Mouse (Mus musculus): Measurements from ENCODE around the gene Hdac9.

Gene Hdac9

GRCm38 (mm10) chr12:34714266-34714939 is 202.5 kb downstream of the Hdac9 start:
- DNase-seq (ENCODE audit: low spot score in 2 of 2): no peak

GRCm38 (mm10) chr12:34697981-34698380 is 218.9 kb downstream of the Hdac9 start:
- DNase-seq (ENCODE audit: low spot score in 2 of 2): no peak

GRCm38 (mm10) chr12:34696736-34697135 is 220.2 kb downstream of the Hdac9 start:
- DNase-seq (ENCODE audit: low spot score in 2 of 2): no peak

GRCm38 (mm10) chr12:34688941-34689340 is 228.0 kb downstream of the Hdac9 start:
- no peak for DNase-seq (ENCODE audit: low spot score in 2 of 2)

DNA sequence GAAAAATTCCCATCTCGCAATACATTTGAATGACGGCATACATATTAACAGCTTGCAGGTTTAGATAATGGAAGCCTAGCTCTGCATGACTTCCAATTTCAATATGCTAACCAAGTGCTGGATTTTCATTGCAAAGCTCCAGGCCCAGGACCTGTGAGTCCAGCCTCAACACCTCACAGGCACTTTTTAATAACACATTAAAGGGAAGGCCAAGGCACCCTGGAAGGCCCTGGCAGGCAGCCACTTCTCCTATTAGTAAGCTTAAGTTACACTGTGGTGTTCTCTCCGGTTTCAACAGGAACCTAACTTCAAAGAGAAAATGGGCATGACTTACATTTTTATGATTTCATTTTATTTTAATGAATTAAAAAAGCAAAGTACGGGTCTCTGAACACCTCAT is 233.5 kb downstream of the Hdac9 start:
- DNase-seq (ENCODE audit: low spot score in 2 of 2): peak in 1 of 2 experiments; percentile 15

- DNase-seq (ENCODE audit: low spot score in 2 of 2): no peak
Observed at GRCm38 (mm10) chr12:34682657-34683056, 234.2 kb downstream of the Hdac9 start.

DNA sequence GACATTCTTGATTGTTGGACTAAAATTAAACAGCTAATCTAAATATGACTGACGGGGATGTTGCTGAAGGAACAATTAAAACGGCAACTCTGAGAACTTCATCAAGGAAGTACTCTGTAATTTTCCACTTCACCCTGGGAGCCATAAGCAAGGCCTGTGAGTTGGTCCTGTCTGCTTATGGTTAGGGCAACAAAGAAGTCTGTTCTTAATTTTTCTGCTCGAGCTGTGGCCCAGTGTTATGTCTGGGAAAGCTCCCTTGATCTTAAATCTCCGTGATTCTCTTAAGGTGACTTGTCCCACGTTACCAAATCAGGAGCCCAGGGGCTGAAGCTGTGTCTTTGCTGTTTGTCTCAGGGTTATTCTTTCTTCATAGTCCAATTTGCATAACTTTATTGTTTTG is 236.3 kb downstream of the Hdac9 start:
- no peak for DNase-seq (ENCODE audit: low spot score in 2 of 2)

- DNase-seq (ENCODE audit: low spot score in 2 of 2): no peak
Observed at GRCm38 (mm10) chr12:34677110-34677509, 239.8 kb downstream of the Hdac9 start.

DNA sequence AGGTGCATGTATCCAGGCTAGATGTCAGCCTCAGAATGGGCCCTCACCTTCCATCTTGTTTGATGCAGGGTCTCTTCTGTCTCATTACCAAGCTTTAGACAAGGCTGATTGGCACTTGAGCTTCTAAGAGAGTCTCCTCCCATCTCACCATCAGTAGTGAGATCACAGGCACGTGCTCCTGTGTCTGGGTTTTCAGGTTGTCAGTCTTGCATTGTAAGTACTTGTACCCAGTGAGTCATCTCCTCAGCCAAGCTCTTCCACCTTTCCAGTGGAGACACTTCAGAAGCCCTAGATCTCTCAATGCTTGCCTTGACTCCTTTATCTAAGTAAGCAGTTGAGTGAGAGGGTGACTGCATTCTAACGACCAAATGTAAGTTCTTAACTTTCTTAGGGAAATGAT is 242.7 kb downstream of the Hdac9 start:
- DNase-seq (ENCODE audit: low spot score in 2 of 2): no peak

GRCm38 (mm10) chr12:34673539-34673938 is 243.4 kb downstream of the Hdac9 start:
- DNase-seq (ENCODE audit: low spot score in 2 of 2): no peak

DNA sequence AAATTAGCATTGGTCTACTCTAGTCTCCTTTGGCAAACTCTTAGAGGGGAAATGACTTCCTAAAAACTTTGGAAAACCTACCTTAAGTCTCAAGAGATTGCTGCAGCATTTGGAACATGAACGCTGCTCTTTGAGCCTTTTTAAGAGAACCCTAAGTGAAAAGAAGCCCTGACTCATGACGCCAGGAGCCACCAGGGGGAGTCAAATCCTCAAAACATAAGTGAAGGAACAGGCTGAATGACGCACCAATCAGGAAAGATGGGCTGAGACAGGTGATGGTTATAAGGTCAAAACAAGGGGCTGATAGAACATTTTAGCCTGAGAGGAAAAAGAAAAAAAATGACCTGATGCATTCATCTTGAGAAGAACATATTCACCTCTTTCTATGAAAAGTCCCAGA is 252.1 kb downstream of the Hdac9 start:
- peak; percentile 44 to 73 for DNase-seq (ENCODE audit: low spot score in 2 of 2)

DNA sequence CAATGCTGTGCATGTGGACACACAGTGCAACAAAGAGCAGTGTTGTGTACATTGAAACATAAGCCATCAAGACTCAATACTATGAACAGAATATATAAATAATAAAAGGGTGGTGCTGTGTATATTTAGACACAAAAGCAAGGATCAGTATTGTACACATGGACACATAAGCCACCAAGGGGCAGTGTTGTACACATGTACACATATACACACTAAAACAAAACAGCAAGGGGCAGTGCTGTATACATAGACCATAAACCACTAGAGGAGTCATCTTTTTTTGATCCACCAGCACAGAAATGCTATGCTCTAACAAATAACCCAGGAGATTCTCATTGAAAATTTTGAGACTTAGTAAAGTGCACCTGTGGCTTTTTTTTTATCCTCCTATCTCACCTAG is 255.5 kb downstream of the Hdac9 start:
- DNase-seq (ENCODE audit: low spot score in 2 of 2): no peak

DNA sequence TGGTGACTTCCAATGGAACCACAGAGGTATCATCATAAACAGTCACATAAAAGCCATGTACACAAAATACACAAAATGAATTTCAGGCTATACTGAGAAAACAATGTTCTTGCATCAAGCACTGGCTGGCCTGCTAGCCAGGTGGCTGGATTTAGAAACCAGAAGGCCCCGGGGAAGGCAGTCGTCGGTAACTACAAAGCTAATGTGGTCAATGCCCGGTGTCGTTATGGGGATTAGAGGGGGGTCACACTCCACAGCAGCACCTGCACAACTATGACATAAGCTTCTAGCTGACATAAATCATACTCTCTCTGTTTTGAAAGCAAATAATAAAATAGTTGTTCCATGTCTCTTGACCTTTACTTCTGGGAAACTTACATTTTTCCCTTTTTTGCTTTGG is 256.9 kb downstream of the Hdac9 start:
- DNase-seq (ENCODE audit: low spot score in 2 of 2): no peak

GRCm38 (mm10) chr12:34658568-34658967 is 258.3 kb downstream of the Hdac9 start:
- DNase-seq (ENCODE audit: low spot score in 2 of 2): no peak

DNA sequence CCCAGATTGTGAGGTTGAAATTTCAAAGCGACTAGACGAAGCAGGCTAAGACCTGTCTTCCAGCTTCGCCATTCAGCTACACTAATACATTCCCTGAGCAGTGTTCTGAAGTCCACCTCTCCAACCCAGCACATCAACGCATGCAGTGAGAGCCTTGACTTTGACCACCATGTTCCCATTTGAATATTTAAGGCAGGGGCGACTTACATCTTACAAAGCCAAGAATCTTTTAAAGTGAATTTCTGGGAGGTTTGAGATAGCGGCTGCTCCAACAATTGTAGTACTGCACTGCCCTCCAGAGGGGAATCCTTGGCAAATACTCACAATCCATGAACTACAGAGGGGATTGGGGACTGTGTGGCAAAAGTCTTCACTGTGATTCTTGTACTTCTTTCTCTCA is 258.8 kb downstream of the Hdac9 start:
- peak; percentile 16 to 59 for DNase-seq (ENCODE audit: low spot score in 2 of 2)

DNA sequence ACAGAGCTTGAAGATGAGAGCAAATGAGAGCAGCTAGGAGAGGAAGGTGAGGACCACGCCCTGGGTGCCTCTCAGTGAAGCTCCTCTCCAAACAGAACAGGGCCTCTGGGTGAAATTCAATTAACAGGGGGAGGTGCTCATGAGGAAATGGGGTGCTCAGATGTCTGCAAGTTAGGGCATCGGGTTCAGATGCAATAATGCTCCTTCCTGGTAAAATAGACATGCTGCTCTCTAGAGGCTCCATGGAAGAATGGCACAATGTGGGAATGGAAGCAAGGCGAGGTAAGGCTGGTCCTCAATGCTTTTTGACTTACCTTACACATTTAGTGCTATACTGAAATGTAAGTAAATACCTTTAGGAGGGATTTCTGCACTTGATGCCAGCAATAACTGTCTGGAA is 263.3 kb downstream of the Hdac9 start:
- no peak for DNase-seq (ENCODE audit: low spot score in 2 of 2)

DNA sequence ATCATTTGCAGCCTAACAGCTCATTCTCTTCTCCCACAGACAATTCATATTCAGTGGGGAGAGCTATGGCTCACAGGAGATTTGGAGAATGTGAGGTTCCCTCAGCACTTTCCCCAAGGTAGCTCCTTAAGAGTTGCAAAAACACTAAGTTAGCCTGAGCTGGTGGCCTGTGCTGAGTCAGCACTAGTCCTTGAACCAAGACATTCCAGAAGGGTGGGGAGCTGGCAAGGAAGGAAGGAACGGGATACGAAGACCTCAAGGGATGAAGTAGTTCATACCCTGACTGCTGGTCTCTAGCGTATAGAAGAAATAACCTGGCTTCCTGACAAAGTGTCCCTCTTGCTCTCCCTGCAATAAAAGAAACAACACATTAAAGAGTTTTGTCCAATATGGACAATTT is 268.1 kb downstream of the Hdac9 start:
- no peak for DNase-seq (ENCODE audit: low spot score in 2 of 2)

GRCm38 (mm10) chr12:34641705-34642259 is 275.1 kb downstream of the Hdac9 start:
- no peak for DNase-seq (ENCODE audit: low spot score in 2 of 2)

DNA sequence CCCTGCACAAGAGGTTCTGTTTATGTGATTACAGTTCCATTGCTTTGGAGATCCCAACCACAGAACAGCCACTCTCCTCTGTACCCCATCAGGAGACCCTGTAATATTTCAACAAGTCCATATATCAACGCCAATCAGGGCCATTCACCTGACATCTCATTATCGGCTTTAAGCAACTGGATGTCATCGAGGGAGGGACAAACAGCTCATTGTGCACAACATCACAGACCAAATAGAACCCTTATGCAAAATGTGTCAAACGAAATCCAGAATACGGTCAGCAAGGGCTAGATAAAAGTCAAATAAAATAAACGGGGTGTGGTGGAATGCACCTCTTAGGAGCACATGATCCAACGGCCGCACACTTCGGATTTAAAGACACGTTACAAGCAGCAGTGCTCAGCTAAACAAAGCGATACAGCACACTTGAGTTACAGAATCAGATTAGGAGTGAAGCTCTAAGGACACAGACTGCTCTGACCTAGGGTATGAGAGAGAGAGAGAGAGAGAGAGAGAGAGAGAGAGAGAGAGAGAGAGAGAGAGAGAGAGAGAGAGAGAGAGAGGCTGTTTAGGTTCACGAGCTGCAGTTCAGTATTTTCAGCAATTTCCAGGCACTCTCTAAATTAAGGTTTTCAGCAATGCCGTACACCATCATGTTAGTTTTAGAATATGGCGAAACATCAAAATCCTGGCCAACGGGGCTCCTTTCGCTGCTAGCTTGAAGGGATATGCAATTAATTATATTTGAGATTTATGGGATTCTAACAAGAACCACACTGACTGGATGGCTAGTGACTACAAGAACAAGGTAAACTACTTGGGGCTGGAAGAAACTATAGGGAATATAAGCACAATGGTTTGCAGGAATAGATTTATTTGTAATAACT is 279.4 kb downstream of the Hdac9 start:
- no peak for DNase-seq (ENCODE audit: low spot score in 2 of 2)

DNA sequence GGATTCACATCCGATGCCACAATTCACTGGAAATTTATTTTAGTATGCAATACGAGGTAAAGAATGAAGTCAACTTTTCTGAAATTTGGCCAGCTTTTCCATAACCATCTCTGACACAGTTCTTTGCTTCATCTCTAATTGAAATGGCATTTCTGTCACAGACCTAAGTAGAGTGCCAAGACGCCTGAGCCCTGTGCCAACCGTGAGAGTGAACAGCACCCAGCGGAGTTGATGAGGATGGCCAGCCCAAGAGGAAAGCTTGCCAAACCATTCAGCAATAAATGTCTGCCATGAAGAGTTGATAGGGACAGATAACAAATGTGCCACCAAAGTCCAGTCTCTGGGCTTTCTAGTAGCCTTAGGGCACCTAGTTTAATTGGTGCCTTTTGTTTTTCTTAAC is 297.8 kb downstream of the Hdac9 start:
- no peak for DNase-seq (ENCODE audit: low spot score in 2 of 2)

DNA sequence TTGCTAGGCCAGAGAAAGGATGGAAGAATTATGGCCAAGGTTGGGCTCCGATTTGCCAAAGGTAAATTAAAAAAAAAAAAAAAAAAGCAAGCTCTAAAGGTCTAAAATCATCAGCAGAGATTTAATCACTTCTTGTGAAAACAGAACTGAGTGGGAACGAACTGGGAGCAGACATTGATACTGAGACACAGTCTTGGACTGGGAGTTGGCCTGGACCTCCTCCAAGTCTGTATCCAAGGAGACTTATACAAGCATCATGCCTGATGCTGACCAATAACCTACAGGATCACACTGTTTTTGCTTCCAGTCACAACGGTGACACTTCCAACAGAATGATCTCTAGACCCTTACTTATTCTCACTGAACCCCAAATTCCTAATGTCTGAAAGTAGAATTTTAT is 298.6 kb downstream of the Hdac9 start:
- no peak for DNase-seq (ENCODE audit: low spot score in 2 of 2)

GRCm38 (mm10) chr12:34617836-34618235 is 299.1 kb downstream of the Hdac9 start:
- DNase-seq (ENCODE audit: low spot score in 2 of 2): no peak

GRCm38 (mm10) chr12:34614796-34615195 is 302.1 kb downstream of the Hdac9 start:
- DNase-seq (ENCODE audit: low spot score in 2 of 2): peak in 1 of 2 experiments; percentile 9
